In the genomic region with DNA sequence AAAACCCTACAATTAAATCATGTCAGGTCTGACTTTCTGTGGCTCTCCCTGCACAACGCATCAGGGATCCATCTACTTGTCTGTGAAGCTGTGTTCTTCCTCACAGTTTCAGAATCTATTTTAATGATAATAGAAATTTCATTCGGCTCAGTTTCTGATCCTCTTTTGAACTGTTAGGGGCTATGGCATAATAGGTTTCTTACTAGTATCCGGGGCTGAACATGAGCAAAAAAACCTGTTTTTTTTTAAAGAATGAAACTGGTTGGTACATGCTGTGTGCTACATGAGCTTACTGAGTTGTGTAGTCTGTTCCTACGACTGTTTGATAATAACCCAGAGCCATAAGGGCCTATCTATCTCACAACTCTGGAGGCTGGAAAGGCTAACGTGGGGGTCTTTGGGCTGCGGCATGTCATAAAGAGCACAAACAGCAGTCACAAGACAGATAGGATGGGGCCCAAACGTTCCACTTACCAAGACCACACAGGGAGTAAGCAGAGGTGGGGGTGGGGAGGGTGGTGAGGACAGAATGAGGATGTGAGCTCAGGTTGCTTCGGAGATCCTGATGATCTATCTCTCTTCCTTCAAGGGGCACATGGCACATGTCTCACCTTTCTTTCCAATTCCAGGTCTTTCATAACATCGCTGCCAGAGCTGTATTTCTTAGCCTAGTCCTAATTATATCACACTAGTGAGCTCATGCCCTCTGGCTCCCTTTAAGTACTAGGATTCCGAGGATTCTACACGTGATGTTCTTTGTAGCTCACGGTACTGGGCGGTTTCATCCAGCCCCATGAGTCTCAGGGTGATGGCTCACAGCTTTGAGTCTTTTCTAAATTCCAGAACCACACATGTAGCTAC, we compare ENCODE assay signal across 27 mouse cellular contexts. TPM values are rescaled to one million over a fixed set of nuclear protein-coding genes. Genes with fewer than 3 reads are reported as not detected.
DNase-seq lines count a peak whose midpoint lies in the region; ATAC-seq and TF ChIP-seq lines count a peak whose summit lies in the region.
"Had no signal": no experiment of that assay in that cellular context is flagged by ENCODE, and none has a peak within 500 bp of the region (broad histone marks: within the 10 kb centered on the region; RNA-seq: fewer than 3 reads in every experiment).

No protein-coding gene starts in this region.

- ATAC-seq in heart, embryonic 16.5 days (replicated peaks; ENCODE audit: extremely low read depth, insufficient read depth, low FRiP score), result peak; percentile 54; the same call in 1 of the 2 replicates
- ATAC-seq in common myeloid progenitor, adult 5-6 weeks (replicated peaks; ENCODE audit: low read depth, poor library complexity, severe bottlenecking), result peak; percentile 57
- ATAC-seq in liver, postnatal 0 days, result no peak
- no peak for ATAC-seq in midbrain, embryonic 15.5 days (replicated peaks)
- ATAC-seq: activated CD4-positive, CD25-positive, alpha-beta regulatory T cell, adult 4 months; CD4-positive, CD25-positive, alpha-beta regulatory T cell, adult 4 months; forebrain, embryonic 15.5 days; intestine, embryonic 16.5 days had no signal

- H3K36me3 ChIP-seq in heart, embryonic 16.5 days (ENCODE audit: control insufficient read depth, insufficient read depth), result no peaks in the 10 kb centered on the region
- H3K36me3 ChIP-seq in liver, postnatal 0 days (replicated peaks; ENCODE audit: insufficient read depth, low read length), result no peaks in the 10 kb centered on the region
- no peaks in the 10 kb centered on the region for H3K36me3 ChIP-seq in midbrain, embryonic 15.5 days (replicated peaks)
- H3K36me3 ChIP-seq: embryonic facial prominence, embryonic 12.5 days; forebrain, embryonic 15.5 days; heart, embryonic 12.5 days; hindbrain, embryonic 13.5 days; lung, embryonic 15.5 days; midbrain, embryonic 12.5 days had no signal

- WGBS in heart, embryonic 16.5 days, result 42% methylated on average over 13 of the region's 13 CpGs
- WGBS in liver, postnatal 0 days (ENCODE audit: insufficient replicate concordance), result 70% methylated on average over 13 of the region's 13 CpGs
- 75% methylated on average over 13 of the region's 13 CpGs for WGBS in midbrain, embryonic 15.5 days

- no peaks in the 10 kb centered on the region for H3K27me3 ChIP-seq in heart, embryonic 16.5 days (ENCODE audit: control insufficient read depth, insufficient read depth, low read length)
- no peaks in the 10 kb centered on the region for H3K27me3 ChIP-seq in liver, postnatal 0 days (ENCODE audit: insufficient read depth, low read length)
- no peaks in the 10 kb centered on the region for H3K27me3 ChIP-seq in midbrain, embryonic 15.5 days (replicated peaks)
- H3K27me3 ChIP-seq: embryonic facial prominence, embryonic 12.5 days; forebrain, embryonic 15.5 days; heart, embryonic 12.5 days; hindbrain, embryonic 13.5 days; lung, embryonic 15.5 days; midbrain, embryonic 12.5 days had no signal

- peaks cover 4% of the 10 kb centered on the region; the same call in 1 of the 2 replicates for H3K4me1 ChIP-seq in heart, embryonic 16.5 days (ENCODE audit: control insufficient read depth, insufficient read depth, low read length)
- peaks cover 10% of the 10 kb centered on the region for H3K4me1 ChIP-seq in liver, postnatal 0 days (ENCODE audit: insufficient read depth)
- no peaks in the 10 kb centered on the region for H3K4me1 ChIP-seq in midbrain, embryonic 15.5 days
- H3K4me1 ChIP-seq: forebrain, embryonic 15.5 days; hindbrain, embryonic 13.5 days; megakaryocyte, embryonic 14.5 days; midbrain, embryonic 12.5 days had no signal

- no peak for DNase-seq in heart, postnatal 36 days
- peak; percentile 48 to 54 for DNase-seq in B cell, adult 2 months
- DNase-seq in liver, postnatal 0 days, result no peak
- DNase-seq in natural killer cell, adult 2 months (ENCODE audit: low spot score in 2 of 2), result no peak
- DNase-seq in retina, postnatal 1 day, result no peak
- DNase-seq: adrenal gland, adult 2 months; adrenal gland, postnatal 36 days; cerebellum, adult 9-10 months; cerebellum, postnatal 36 days; embryo, embryonic 11 days; kidney, adult 8-10 months; kidney, postnatal 14 days; right cerebral cortex, postnatal 25 days; thymus, postnatal 4 days had no signal

- no peak overlapping the region for H3K4me2 ChIP-seq in heart, embryonic 16.5 days (ENCODE audit: low read depth, low read length)
- no peak overlapping the region for H3K4me2 ChIP-seq in liver, postnatal 0 days (ENCODE audit: low read depth, low read length)
- H3K4me2 ChIP-seq in midbrain, embryonic 15.5 days, result no peak overlapping the region
- H3K4me2 ChIP-seq: embryonic facial prominence, embryonic 12.5 days; forebrain, embryonic 15.5 days; heart, embryonic 12.5 days; hindbrain, embryonic 13.5 days; lung, embryonic 15.5 days; midbrain, embryonic 12.5 days had no signal

- TF ChIP-seq EP300 in liver, postnatal 0 days (IDR thresholded peaks at IDR 0.05; ENCODE audit: low read depth), result no peak

- intact Hi-C loops in heart, postnatal 36 days (cut with DNase I), result no loop called here

- no peak overlapping the region for H3K4me3 ChIP-seq in heart, embryonic 16.5 days (ENCODE audit: low read length)
- no peak overlapping the region for H3K4me3 ChIP-seq in liver, postnatal 0 days (ENCODE audit: low read depth, low read length)
- no peak overlapping the region for H3K4me3 ChIP-seq in midbrain, embryonic 15.5 days
- H3K4me3 ChIP-seq: embryonic facial prominence, embryonic 12.5 days; forebrain, embryonic 15.5 days; heart, embryonic 12.5 days; hindbrain, embryonic 13.5 days; lung, embryonic 15.5 days; megakaryocyte, embryonic 14.5 days; midbrain, embryonic 12.5 days had no signal

- no peak overlapping the region for H3K9ac ChIP-seq in heart, embryonic 16.5 days (ENCODE audit: low read length)
- no peak overlapping the region for H3K9ac ChIP-seq in liver, postnatal 0 days (replicated peaks)
- H3K9ac ChIP-seq in midbrain, embryonic 15.5 days, result no peak overlapping the region
- H3K9ac ChIP-seq: embryonic facial prominence, embryonic 12.5 days; forebrain, embryonic 15.5 days; heart, embryonic 12.5 days; hindbrain, embryonic 13.5 days; lung, embryonic 15.5 days; midbrain, embryonic 12.5 days had no signal

- no peak overlapping the region for H3K27ac ChIP-seq in heart, embryonic 16.5 days (ENCODE audit: low read length)
- 0 out of 2 replicates have a peak overlapping the region, but pooled peaks have one; percentile 8 for H3K27ac ChIP-seq in liver, postnatal 0 days (ENCODE audit: low read depth)
- no peak overlapping the region for H3K27ac ChIP-seq in midbrain, embryonic 15.5 days
- H3K27ac ChIP-seq: embryonic facial prominence, embryonic 12.5 days; forebrain, embryonic 15.5 days; hindbrain, embryonic 13.5 days; lung, embryonic 15.5 days; midbrain, embryonic 12.5 days had no signal

- TF ChIP-seq CTCF in liver, postnatal 0 days (IDR thresholded peaks at IDR 0.05; ENCODE audit: low read depth), result no peak

- H3K9me3 ChIP-seq in heart, embryonic 16.5 days (replicated peaks; ENCODE audit: control insufficient read depth, low read length), result no peaks in the 10 kb centered on the region
- H3K9me3 ChIP-seq in liver, postnatal 0 days (ENCODE audit: low read length), result no peaks in the 10 kb centered on the region
- no peaks in the 10 kb centered on the region for H3K9me3 ChIP-seq in midbrain, embryonic 15.5 days
- H3K9me3 ChIP-seq: embryonic facial prominence, embryonic 12.5 days; forebrain, embryonic 15.5 days; heart, embryonic 12.5 days; hindbrain, embryonic 13.5 days; lung, embryonic 15.5 days; megakaryocyte, embryonic 14.5 days; midbrain, embryonic 12.5 days had no signal

RNA-seq across cellular contexts. Expression of a gene that starts 20.1 kb away (rescaled TPM):
- 50.5 and 53.5 TPM in 2 replicates for polyA plus RNA-seq in heart, embryonic 16.5 days (2015; fragmentation: Nextera tagmentation; extraction: Ambion mirVana)
- 10 to 100 TPM; 16.5 to 18.5 TPM for total RNA-seq in heart, postnatal 36 days (2021)
- 29.1 and 42.5 TPM in 2 replicates for total RNA-seq in common myeloid progenitor, adult 5-6 weeks (2017)
- polyA plus RNA-seq in liver, postnatal 0 days (2015; fragmentation: Nextera tagmentation; extraction: Ambion mirVana), result 31.9 and 32.7 TPM in 2 replicates
- polyA plus RNA-seq in midbrain, embryonic 15.5 days (2015; fragmentation: Nextera tagmentation; extraction: Ambion mirVana), result 123 and 128 TPM in 2 replicates

RNA-seq across cellular contexts. Expression of a gene that starts 28.3 kb away (rescaled TPM):
- polyA plus RNA-seq in heart, embryonic 16.5 days (2015; fragmentation: Nextera tagmentation; extraction: Ambion mirVana), result 44.3 and 44.5 TPM in 2 replicates
- 10 to 100 TPM; 43.0 to 43.1 TPM for total RNA-seq in heart, postnatal 36 days (2021)
- total RNA-seq in common myeloid progenitor, adult 5-6 weeks (2017), result 17.4 and 30.9 TPM in 2 replicates
- 40.8 and 40.9 TPM in 2 replicates for polyA plus RNA-seq in liver, postnatal 0 days (2015; fragmentation: Nextera tagmentation; extraction: Ambion mirVana)
- polyA plus RNA-seq in midbrain, embryonic 15.5 days (2015; fragmentation: Nextera tagmentation; extraction: Ambion mirVana), result 61.4 and 63.0 TPM in 2 replicates

Comparison
In these comparisons a context has a peak if more than half of its experiments do, and no peak if none do; other contexts are left out.
1. ATAC-seq: peak in heart, embryonic 16.5 days (single experiment) and common myeloid progenitor, adult 5-6 weeks (single experiment); none in liver, postnatal 0 days (single experiment) and midbrain, embryonic 15.5 days (single experiment).
2. DNase-seq: peak in B cell, adult 2 months (2 of 2); none in heart, postnatal 36 days (0 of 2), liver, postnatal 0 days (single experiment), natural killer cell, adult 2 months (0 of 2) and retina, postnatal 1 day (single experiment).